Mouse (Mus musculus) stomach, postnatal 0 days (tissue): Measurements from ENCODE around the gene Gm14124.
"Not testable (repeated sequence)": the region's sequence is repeated elsewhere in the genome, so short reads cannot be mapped to it uniquely, and the experiment has no call there.

Source experiments
- CTCF ChIP-seq: IDR thresholded peaks from 2 replicates; pipeline ENCODE4 v1.5.1; 2016; ENCODE audit warnings: antibody characterized with exemption, low read depth, mild to moderate bottlenecking, moderate library complexity
- EP300 ChIP-seq: optimal IDR thresholded peaks from 2 replicates; pipeline ENCODE3; 2016; ENCODE audit warnings: antibody characterized with exemption

GRCm38 (mm10) chr2:150257291-150257690 lies at the start of gene Gm14124:
- TF ChIP-seq CTCF, EP300: not testable (repeated sequence)
